Mouse (Mus musculus) thymus, postnatal 0 days (tissue): ENCODE results near the gene Tmem184c. TPM values are rescaled to one million over a fixed set of nuclear protein-coding genes. Genes with fewer than 3 reads are reported as not detected.

Experiments used
- DNase-seq: peaks from one replicate; pipeline ENCODE4 v3.0.0-alpha.2; 2015; ENCODE audit warnings: low spot score
- polyA plus RNA-seq: library from polyadenylated mRNA; unstranded; fragments of >200 nt; fragmentation: Nextera tagmentation; extraction: Ambion mirVana; gene quantifications from 2 replicates; pipeline ENCODE4 v1.2.1, GENCODE M21; 2015

Tmem184c gene
- 31.5 and 32.3 TPM in 2 replicates for polyA plus RNA-seq

GRCm38 (mm10) chr8:77610374-77610969 is at the start of gene Tmem184c:
Gene Tmem184c, minus strand, starts transcription at chr8:77610698.
- DNase-seq: peak; percentile 99

- DNase-seq: no peak
Measured at GRCm38 (mm10) chr8:77659534-77660080, 49.1 kb upstream of the Tmem184c start.

GRCm38 (mm10) chr8:77658356-77658755 is 47.9 kb upstream of the Tmem184c start:
- DNase-seq: no peak

- no peak for DNase-seq
Measured at GRCm38 (mm10) chr8:77650646-77651190, 40.2 kb upstream of the Tmem184c start.

- DNase-seq: no peak
Measured at GRCm38 (mm10) chr8:77640093-77640839, 29.8 kb upstream of the Tmem184c start.

GRCm38 (mm10) chr8:77637593-77637992 is 27.1 kb upstream of the Tmem184c start:
- no peak for DNase-seq

GRCm38 (mm10) chr8:77634035-77634434 is 23.5 kb upstream of the Tmem184c start:
- DNase-seq: no peak

GRCm38 (mm10) chr8:77633211-77633610 is 22.7 kb upstream of the Tmem184c start:
- no peak for DNase-seq

- DNase-seq: no peak
Measured at GRCm38 (mm10) chr8:77630691-77631090, 20.2 kb upstream of the Tmem184c start.

GRCm38 (mm10) chr8:77629858-77630537 is 19.5 kb upstream of the Tmem184c start:
- peak; percentile 84 for DNase-seq

- peak; percentile 34 for DNase-seq
Measured at GRCm38 (mm10) chr8:77623677-77624209, 13.2 kb upstream of the Tmem184c start.

- DNase-seq: no peak
Measured at GRCm38 (mm10) chr8:77617916-77618315, 7.4 kb upstream of the Tmem184c start.

GRCm38 (mm10) chr8:77609621-77610020 is 877 bp downstream of the Tmem184c start:
- no peak for DNase-seq

GRCm38 (mm10) chr8:77584174-77584573 is 26.3 kb downstream of the Tmem184c start:
- DNase-seq: no peak

- no peak for DNase-seq
Measured at GRCm38 (mm10) chr8:77577674-77578073, 32.8 kb downstream of the Tmem184c start.

- DNase-seq: no peak
Measured at GRCm38 (mm10) chr8:77574229-77574628, 36.3 kb downstream of the Tmem184c start.

- DNase-seq: no peak
Measured at GRCm38 (mm10) chr8:77561441-77561840, 49.1 kb downstream of the Tmem184c start.

GRCm38 (mm10) chr8:77552491-77552890 is 58.0 kb downstream of the Tmem184c start:
- no peak for DNase-seq

GRCm38 (mm10) chr8:77549881-77550580 is 60.5 kb downstream of the Tmem184c start:
- DNase-seq: peak; percentile 57

GRCm38 (mm10) chr8:77549121-77549706 is 61.3 kb downstream of the Tmem184c start, which contains the start of gene Prmt9:
Gene Prmt9, plus strand, starts transcription at chr8:77549397.
- DNase-seq: peak; percentile 92
